Mouse (Mus musculus) limb, embryonic 11.5 days (tissue): Measurements from ENCODE around the gene Ahnak. TPM values are rescaled to one million over a fixed set of nuclear protein-coding genes. Genes with fewer than 3 reads are reported as not detected.
"Not testable (repeated sequence)": the region's sequence is repeated elsewhere in the genome, so short reads cannot be mapped to it uniquely, and the experiment has no call there.

ENCODE experiments used
- ATAC-seq: fragments of 200-750 bp; cut with Nextera tagmentation; 2 replicates; pipeline ENCODE4 v1.8.0; 2017; ENCODE audit warnings: low read depth; ENCODE audit not compliant: insufficient number of reproducible peaks, low FRiP score, low TSS enrichment
- DNase-seq: peaks from one replicate; pipeline ENCODE4 v3.0.0-alpha.2; 2015; ENCODE audit warnings: low spot score
- H3K27ac ChIP-seq: fragments of 300-500 bp; sonication (generic); replicated peaks from 2 replicates; pipeline ENCODE4 v1.5.1; 2014; ENCODE audit warnings: low read depth, mild to moderate bottlenecking, low read length
- H3K27me3 ChIP-seq: fragments of 300-500 bp; sonication (generic); 2 replicates; pipeline ENCODE4 v1.6.1; 2014; ENCODE audit warnings: mild to moderate bottlenecking, low read length, mixed read lengths; ENCODE audit not compliant: control insufficient read depth, insufficient read depth
- H3K36me3 ChIP-seq: fragments of 300-500 bp; sonication (generic); 2 replicates; pipeline ENCODE4 v1.6.1; 2014; ENCODE audit warnings: mild to moderate bottlenecking, low read length, moderate library complexity, mixed read lengths; ENCODE audit not compliant: control insufficient read depth, insufficient read depth
- H3K4me1 ChIP-seq: fragments of 300-500 bp; sonication (generic); 2 replicates; pipeline ENCODE4 v1.6.1; 2014; ENCODE audit warnings: low read length, mixed read lengths; ENCODE audit not compliant: control insufficient read depth, insufficient read depth
- H3K4me2 ChIP-seq: fragments of 300-500 bp; sonication (generic); 2 replicates; pipeline ENCODE4 v1.6.1; 2014; ENCODE audit warnings: low read depth, mild to moderate bottlenecking, moderate library complexity; ENCODE audit not compliant: severe bottlenecking
- H3K4me3 ChIP-seq: fragments of 300-500 bp; sonication (generic); 2 replicates; pipeline ENCODE4 v1.5.1; 2014; ENCODE audit warnings: low read depth, low read length
- H3K9ac ChIP-seq: fragments of 300-500 bp; sonication (generic); 2 replicates; pipeline ENCODE4 v1.6.1; 2014; ENCODE audit warnings: mild to moderate bottlenecking, low read length
- H3K9me3 ChIP-seq: fragments of 300-500 bp; sonication (generic); 2 replicates; pipeline ENCODE4 v1.6.1; 2016; ENCODE audit warnings: low read length; ENCODE audit not compliant: control insufficient read depth
- WGBS: fragments of 180-500 bp; shearing (Covaris S2); extraction: QIAGEN DNeasy Blood & Tissue Kit; methylation state at CpG from one replicate; pipeline ENCODE4 v1.1.7; 2014; 5-methylcytosine and 5-hydroxymethylcytosine counted together
- polyA plus RNA-seq: library from polyadenylated mRNA; unstranded; fragments of >200 nt; fragmentation: Nextera tagmentation; extraction: Ambion mirVana; gene quantifications from 2 replicates; pipeline ENCODE4 v1.2.1, GENCODE M21; 2014

Gene Ahnak
- polyA plus RNA-seq, 1 experiment from 2014 or later = 7.7 TPM

- Histone ChIP-seq H3K36me3 (peaks cover 36% of the 10 kb centered on the region), H3K4me3 (peak overlapping the region; percentile 37), H3K9ac (peak overlapping the region; percentile 62), H3K27ac (no peak overlapping the region), H3K9me3 (no peaks in the 10 kb centered on the region), H3K27me3 (no peaks in the 10 kb centered on the region), H3K4me2 (peak overlapping the region; percentile 49), H3K4me1 (peaks cover 6% of the 10 kb centered on the region; the same call in 1 of the 2 replicates)
- 82% methylated on average over 8 of the region's 8 CpGs for WGBS
- ATAC-seq = no peak
- DNase-seq = no peak
These were observed 23.3 kb upstream of the Ahnak start for GRCm38 (mm10) chr19:8965771-8966170.

DNA sequence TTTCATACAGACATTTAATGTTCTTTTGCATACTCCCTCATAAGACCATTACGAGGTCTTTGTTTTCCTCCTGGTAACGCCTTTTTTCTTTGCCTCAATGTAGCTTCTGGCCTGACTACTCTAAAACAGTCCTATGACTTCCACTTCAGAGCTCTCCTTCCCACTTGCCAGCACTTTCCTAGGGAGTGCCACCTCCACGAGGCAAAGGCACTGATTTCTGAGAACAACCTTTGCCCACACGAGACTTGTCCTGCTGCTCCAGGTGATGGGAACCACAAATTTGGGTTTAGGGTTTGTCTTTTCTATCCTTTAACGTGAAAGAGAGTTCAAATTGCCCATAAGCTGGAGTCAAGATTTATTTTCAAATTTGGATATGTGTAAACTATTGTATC, 22.9 kb upstream of the Ahnak start:
- peaks cover 38% of the 10 kb centered on the region for H3K36me3 ChIP-seq
- WGBS = 44% methylated on average over 5 of the region's 5 CpGs

GRCm38 (mm10) chr19:8966590-8967372, 22.3 kb upstream of the Ahnak start, which contains the start of gene Eef1g:
Gene Eef1g, plus strand, starts transcription at chr19:8967041.
- DNase-seq = peak; percentile 99
- H3K9me3 ChIP-seq = no peaks in the 10 kb centered on the region
- peaks cover 42% of the 10 kb centered on the region for H3K36me3 ChIP-seq
- peak within 1 kb of the TSS; percentile 87 for H3K9ac ChIP-seq
- H3K4me2 ChIP-seq = peak within 1 kb of the TSS; percentile 86
- H3K27ac ChIP-seq = peak within 1 kb of the TSS; percentile 73
- under 1% methylated on average over 52 of the region's 52 CpGs for WGBS
- peaks cover 6% of the 10 kb centered on the region; the same call in 1 of the 2 replicates for H3K4me1 ChIP-seq
- no peaks in the 10 kb centered on the region for H3K27me3 ChIP-seq
- peak; percentile 99 for ATAC-seq
- peak within 1 kb of the TSS; percentile 55 for H3K4me3 ChIP-seq

More for the DNA sequence above, 22.9 kb upstream of the Ahnak start:
- no peaks in the 10 kb centered on the region for H3K27me3 ChIP-seq
- peaks cover 6% of the 10 kb centered on the region; the same call in 1 of the 2 replicates for H3K4me1 ChIP-seq
- peak overlapping the region; percentile 62 for H3K9ac ChIP-seq
- H3K27ac ChIP-seq = peak overlapping the region; percentile 70
- peak overlapping the region; percentile 49 for H3K4me2 ChIP-seq
- peak overlapping the region; percentile 37 for H3K4me3 ChIP-seq
- H3K9me3 ChIP-seq = no peaks in the 10 kb centered on the region
- ATAC-seq (no peak), DNase-seq (no peak)

- Histone ChIP-seq H3K9me3 (no peaks in the 10 kb centered on the region), H3K36me3 (peaks cover 41% of the 10 kb centered on the region), H3K27ac (peak overlapping the region; percentile 73), H3K4me2 (peak overlapping the region; percentile 86), H3K4me3 (peak overlapping the region; percentile 55), H3K4me1 (peaks cover 6% of the 10 kb centered on the region; the same call in 1 of the 2 replicates), H3K27me3 (no peaks in the 10 kb centered on the region), H3K9ac (peak overlapping the region; percentile 87)
- ATAC-seq (no peak), DNase-seq (no peak)
- 0% methylated on average over 8 of the region's 8 CpGs for WGBS
These were observed 21.7 kb upstream of the Ahnak start for GRCm38 (mm10) chr19:8967373-8967743.

DNA sequence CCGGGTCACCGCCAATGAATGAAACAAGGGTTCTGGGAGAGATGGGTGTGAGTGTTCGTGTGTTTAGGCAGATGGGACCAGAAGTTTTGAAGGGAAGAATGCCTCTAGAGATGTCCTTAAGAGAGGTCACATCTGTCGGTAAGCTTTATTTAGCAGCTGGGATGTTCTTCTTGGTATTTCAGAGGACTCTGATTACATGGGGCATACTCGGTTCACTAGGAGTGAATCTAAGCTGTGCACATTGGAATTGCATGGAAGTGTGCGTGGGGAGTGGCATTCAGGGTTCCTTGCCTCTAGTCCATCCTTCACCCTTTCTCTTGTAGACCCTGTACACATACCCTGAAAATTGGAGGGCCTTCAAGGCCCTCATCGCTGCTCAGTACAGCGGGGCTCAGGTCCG, 21.2 kb upstream of the Ahnak start:
- H3K9me3 ChIP-seq = no peaks in the 10 kb centered on the region
- peaks cover 6% of the 10 kb centered on the region; the same call in 1 of the 2 replicates for H3K4me1 ChIP-seq
- H3K36me3 ChIP-seq = peaks cover 38% of the 10 kb centered on the region
- peak overlapping the region; percentile 87 for H3K9ac ChIP-seq
- no peaks in the 10 kb centered on the region for H3K27me3 ChIP-seq
- DNase-seq (no peak), ATAC-seq (no peak)
- peak overlapping the region; percentile 55 for H3K4me3 ChIP-seq
- H3K27ac ChIP-seq = peak overlapping the region; percentile 22; the same call in 1 of the 2 replicates
- 4% methylated on average over 8 of the region's 9 CpGs for WGBS
- H3K4me2 ChIP-seq = peak overlapping the region; percentile 86

DNA sequence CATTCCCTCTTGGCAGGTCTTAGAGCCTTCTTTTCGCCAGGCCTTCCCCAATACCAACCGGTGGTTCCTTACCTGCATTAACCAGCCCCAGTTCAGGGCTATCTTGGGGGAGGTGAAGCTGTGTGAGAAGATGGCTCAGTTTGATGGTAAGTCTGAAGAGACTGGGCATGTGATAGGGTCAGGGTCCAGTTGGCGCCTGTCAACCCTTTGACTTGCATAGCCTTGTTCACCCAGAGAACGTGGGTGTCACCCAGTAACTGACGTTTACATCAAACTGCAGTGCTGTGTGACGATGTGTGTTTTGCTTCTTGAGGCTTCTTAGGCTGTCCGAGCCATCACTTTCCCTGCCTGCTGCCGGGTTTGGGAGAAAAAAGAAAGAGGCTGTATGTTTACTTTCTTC, 16.6 kb upstream of the Ahnak start:
- not testable (repeated sequence) for H3K9me3 ChIP-seq, H3K4me1 ChIP-seq, H3K4me3 ChIP-seq, ATAC-seq, H3K9ac ChIP-seq, DNase-seq, H3K27me3 ChIP-seq, H3K4me2 ChIP-seq, H3K27ac ChIP-seq
- WGBS = 88% methylated on average over 8 of the region's 8 CpGs
- H3K36me3 ChIP-seq = peaks cover 34% of the 10 kb centered on the region

- Histone ChIP-seq H3K27me3 (no peaks in the 10 kb centered on the region), H3K36me3 (peaks cover 41% of the 10 kb centered on the region), H3K4me2 (no peak overlapping the region), H3K4me1 (no peaks in the 10 kb centered on the region), H3K9me3 (no peaks in the 10 kb centered on the region), H3K27ac (no peak overlapping the region), H3K9ac (no peak overlapping the region), H3K4me3 (no peak overlapping the region)
- DNase-seq (no peak), ATAC-seq (no peak)
- WGBS = 94% methylated on average over 1 of the region's 1 CpGs
These were observed 14.4 kb upstream of the Ahnak start for GRCm38 (mm10) chr19:8974638-8975037.

DNA sequence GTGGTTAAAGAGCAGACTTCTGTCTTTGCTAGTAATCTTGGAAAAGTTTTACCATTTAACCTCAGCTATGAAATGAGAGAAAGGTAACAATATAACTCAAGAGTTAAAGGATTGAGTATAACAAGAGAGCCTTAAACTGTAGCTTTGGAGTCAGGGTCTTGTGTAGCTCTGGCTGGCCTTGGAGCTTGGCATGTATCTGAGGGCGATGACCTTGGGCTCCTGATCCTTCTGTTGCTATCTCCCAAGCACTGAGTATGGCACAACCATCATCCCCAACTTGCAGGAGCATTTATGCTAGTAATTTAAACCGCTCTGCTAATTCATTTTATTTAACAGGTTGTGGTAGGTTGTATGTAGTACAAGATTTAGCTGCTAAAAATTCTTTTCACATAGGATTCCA, 13.6 kb upstream of the Ahnak start:
- no peaks in the 10 kb centered on the region for H3K9me3 ChIP-seq
- H3K27ac ChIP-seq = no peak overlapping the region
- no peaks in the 10 kb centered on the region for H3K4me1 ChIP-seq
- ATAC-seq = no peak
- H3K9ac ChIP-seq = no peak overlapping the region
- H3K27me3 ChIP-seq = no peaks in the 10 kb centered on the region
- H3K36me3 ChIP-seq = peaks cover 36% of the 10 kb centered on the region
- H3K4me2 ChIP-seq = no peak overlapping the region
- 100% methylated on average over 2 of the region's 2 CpGs for WGBS
- no peak for DNase-seq
- H3K4me3 ChIP-seq = no peak overlapping the region
